Mouse (Mus musculus): ENCODE measurements at regions not wholly inside any gene's neighbourhood (a gene's known extent, or its start where the extent isn't known, plus 50 kb on each side); places are given as distances from the start of the nearest gene placed in this dataset.

DNA sequence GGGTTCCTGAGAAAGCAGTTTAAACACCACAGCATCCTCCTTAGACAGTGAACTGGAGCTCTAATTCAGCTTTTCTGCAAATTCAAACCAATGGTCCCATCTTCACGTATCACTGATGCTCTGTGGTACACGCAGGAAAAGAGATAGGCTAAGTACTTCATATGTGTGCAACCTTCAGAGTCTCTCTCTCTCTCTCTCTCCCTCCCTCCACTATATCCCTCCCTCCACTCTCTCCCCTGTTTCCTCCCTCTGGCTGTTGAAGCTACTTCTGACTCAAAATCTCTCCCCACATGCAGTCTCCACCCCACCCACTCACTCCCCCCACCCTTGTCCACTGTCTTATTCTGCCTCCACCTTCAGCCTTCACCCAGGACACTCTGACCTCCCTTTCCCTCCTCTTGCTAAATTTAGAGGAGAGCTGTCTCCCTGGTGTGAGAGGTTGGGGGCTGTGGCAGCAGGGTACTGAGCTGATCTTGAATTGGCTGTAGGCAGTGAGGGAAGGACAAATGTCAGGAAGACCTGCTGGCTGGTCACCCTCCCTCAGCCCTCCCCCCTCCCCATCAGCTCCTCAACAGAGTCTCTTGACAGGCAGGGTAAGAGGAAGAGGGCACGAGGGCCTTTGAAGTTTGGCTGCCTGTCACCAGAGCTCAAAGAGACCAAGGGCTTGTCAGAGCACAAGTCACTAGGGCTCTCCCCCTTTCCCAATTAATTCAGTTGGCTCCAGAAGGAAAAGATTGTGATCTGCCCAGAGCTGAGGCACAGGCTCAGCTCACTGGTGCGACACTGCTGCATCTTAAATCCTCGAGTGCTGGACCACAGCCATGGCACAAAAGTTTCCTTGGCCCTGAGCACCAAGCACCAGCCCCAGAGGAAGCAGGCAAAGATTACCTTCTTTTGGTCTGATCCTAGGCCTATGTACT, 227.9 kb upstream of the Apob start:
- Histone ChIP-seq H3K36me3 (ENCODE audit: control insufficient read depth, insufficient read depth, low read length) (no peaks in the 10 kb centered on the region), H3K4me2 (ENCODE audit: low read depth, low read length) (no peak overlapping the region), H3K9me3 (ENCODE audit: control insufficient read depth, low read length) (no peaks in the 10 kb centered on the region), H3K27me3 (replicated peaks; ENCODE audit: control insufficient read depth, insufficient read depth, low read length) (no peaks in the 10 kb centered on the region), H3K4me1 (ENCODE audit: control insufficient read depth, insufficient read depth, low read length) (no peaks in the 10 kb centered on the region; the same call in 1 of the 2 replicates), H3K27ac (ENCODE audit: low read length) (no peak overlapping the region), H3K4me3 (ENCODE audit: low read length) (no peak overlapping the region), H3K9ac (ENCODE audit: low read depth, low read length) (no peak overlapping the region)
- 48% methylated on average over 5 of the region's 5 CpGs for WGBS
- ATAC-seq, result no peak

DNA sequence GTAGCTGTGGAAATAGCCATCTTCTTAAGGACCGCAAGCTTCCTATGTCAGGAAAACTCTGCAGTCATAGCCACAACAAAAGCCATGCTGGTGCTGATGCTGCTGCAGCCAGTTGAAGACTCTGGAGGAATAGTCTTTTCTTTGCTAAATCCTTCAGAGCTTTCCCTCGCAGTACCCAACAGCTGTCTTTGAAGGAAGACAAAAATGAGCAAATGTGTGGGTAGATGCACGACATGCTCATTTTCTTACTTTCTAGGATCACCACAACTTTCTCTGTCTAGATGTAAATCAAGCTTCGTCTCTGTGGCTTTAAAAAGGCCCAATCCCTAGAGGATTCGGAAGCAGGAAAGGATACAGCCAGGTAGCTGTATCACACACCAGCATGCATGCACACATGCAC, 222.6 kb upstream of the Apob start:
- Histone ChIP-seq H3K27me3 (replicated peaks; ENCODE audit: control insufficient read depth, insufficient read depth, low read length) (no peaks in the 10 kb centered on the region), H3K9ac (ENCODE audit: low read depth, low read length) (no peak overlapping the region), H3K36me3 (ENCODE audit: control insufficient read depth, insufficient read depth, low read length) (no peaks in the 10 kb centered on the region), H3K4me3 (ENCODE audit: low read length) (no peak overlapping the region), H3K4me2 (ENCODE audit: low read depth, low read length) (no peak overlapping the region), H3K9me3 (ENCODE audit: control insufficient read depth, low read length) (no peaks in the 10 kb centered on the region), H3K27ac (ENCODE audit: low read length) (no peak overlapping the region), H3K4me1 (ENCODE audit: control insufficient read depth, insufficient read depth, low read length) (no peaks in the 10 kb centered on the region)
- ATAC-seq, result no peak
- WGBS, result 84% methylated on average over 5 of the region's 5 CpGs

DNA sequence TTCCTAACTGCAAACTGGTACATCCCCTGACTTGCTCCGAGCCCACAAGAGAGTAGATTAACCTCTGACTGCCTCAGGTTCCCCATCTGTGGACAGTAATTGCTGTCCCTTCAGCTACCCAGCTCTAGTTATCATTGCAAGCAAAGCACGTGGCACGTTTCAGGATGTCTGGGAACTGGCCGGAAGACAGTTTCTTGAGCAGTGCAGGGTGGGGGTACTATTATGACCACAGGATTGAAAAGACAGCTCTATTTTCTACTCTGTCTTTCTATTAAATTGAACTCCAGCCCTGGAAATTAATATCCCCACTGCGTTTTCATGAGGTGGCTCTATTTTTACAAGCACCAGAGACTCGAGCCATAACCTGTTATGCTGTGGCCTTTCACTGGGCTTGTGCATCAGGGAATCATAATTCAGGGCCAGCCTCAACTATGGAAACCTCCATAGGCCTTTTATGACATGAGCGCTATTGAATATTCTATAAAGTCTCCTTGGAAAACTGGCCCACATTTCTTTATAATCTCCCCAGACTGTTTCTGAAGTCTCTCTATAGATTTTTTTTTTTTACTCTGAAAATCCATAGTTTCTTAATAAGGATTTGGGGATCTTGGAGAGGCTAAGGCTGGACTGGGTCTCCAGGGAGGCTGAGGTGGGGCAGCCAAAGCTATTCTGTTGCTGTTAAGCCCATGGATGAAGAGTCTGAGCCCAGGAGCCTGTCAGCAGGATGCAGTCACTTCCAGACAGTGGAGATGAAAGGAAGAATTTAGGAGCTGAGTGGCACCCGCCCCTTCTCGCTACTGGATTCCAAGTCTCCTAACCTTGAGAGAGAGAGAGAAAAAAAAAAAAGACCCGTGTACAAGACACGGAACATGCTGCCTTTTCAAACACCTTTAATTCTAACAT, 212.4 kb upstream of the Apob start:
- H3K4me2 ChIP-seq (ENCODE audit: low read depth, low read length), result no peak overlapping the region
- no peaks in the 10 kb centered on the region for H3K27me3 ChIP-seq (replicated peaks; ENCODE audit: control insufficient read depth, insufficient read depth, low read length)
- ATAC-seq, result no peak
- H3K9me3 ChIP-seq (ENCODE audit: control insufficient read depth, low read length), result no peaks in the 10 kb centered on the region
- no peaks in the 10 kb centered on the region for H3K36me3 ChIP-seq (ENCODE audit: control insufficient read depth, insufficient read depth, low read length)
- no peaks in the 10 kb centered on the region for H3K4me1 ChIP-seq (ENCODE audit: control insufficient read depth, insufficient read depth, low read length)
- WGBS, result 87% methylated on average over 11 of the region's 11 CpGs
- no peak overlapping the region for H3K9ac ChIP-seq (ENCODE audit: low read depth, low read length)
- H3K27ac ChIP-seq (ENCODE audit: low read length), result no peak overlapping the region
- H3K4me3 ChIP-seq (ENCODE audit: low read length), result no peak overlapping the region

DNA sequence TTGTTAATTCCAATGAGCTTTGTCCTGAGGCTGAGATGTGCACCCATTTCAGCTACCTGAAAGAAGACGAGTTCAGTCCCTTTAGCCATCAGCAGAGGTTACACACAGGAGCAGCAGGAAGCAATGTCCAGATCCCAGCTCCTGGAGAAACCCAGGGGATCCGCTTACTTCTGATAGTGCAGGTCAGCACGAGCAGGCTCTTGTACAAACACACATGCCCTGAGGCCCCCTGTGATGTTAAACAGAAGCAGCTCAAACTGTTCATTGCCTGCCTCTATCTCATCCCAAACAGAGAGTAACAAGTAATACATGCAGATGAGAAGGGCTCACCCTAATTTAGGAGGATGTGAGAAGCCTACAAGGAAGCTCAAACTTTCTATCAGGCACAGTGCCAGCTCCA, 203.3 kb upstream of the Apob start:
- Histone ChIP-seq H3K36me3 (ENCODE audit: control insufficient read depth, insufficient read depth, low read length) (no peaks in the 10 kb centered on the region), H3K9ac (ENCODE audit: low read depth, low read length) (no peak overlapping the region), H3K27me3 (replicated peaks; ENCODE audit: control insufficient read depth, insufficient read depth, low read length) (no peaks in the 10 kb centered on the region), H3K9me3 (ENCODE audit: control insufficient read depth, low read length) (no peaks in the 10 kb centered on the region), H3K4me3 (ENCODE audit: low read length) (no peak overlapping the region), H3K27ac (ENCODE audit: low read length) (no peak overlapping the region), H3K4me1 (ENCODE audit: control insufficient read depth, insufficient read depth, low read length) (no peaks in the 10 kb centered on the region), H3K4me2 (ENCODE audit: low read depth, low read length) (no peak overlapping the region)
- ATAC-seq, result no peak
- 23% methylated on average over 3 of the region's 3 CpGs for WGBS

DNA sequence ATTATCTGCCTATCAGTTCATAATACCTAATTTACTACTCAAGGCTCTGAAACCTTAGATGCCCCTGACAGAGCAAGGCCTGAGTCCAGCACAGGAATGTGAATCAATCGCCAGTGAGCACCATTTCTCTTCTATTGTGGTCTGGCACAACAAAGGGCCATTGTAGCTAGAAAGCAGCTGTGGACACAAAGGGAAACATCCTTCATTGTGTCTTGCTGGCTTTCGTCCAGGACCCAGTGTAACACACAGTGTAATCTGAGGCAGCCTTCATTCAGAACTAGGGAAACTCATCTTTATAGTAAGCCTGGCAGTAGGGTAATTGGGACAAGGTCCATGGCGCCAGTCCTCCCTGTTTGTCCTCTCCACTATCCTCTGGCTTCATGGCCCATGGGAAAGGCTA, 201.1 kb upstream of the Apob start:
- no peaks in the 10 kb centered on the region for H3K36me3 ChIP-seq (ENCODE audit: control insufficient read depth, insufficient read depth, low read length)
- WGBS, result 77% methylated on average over 3 of the region's 3 CpGs
- no peak for ATAC-seq

DNA sequence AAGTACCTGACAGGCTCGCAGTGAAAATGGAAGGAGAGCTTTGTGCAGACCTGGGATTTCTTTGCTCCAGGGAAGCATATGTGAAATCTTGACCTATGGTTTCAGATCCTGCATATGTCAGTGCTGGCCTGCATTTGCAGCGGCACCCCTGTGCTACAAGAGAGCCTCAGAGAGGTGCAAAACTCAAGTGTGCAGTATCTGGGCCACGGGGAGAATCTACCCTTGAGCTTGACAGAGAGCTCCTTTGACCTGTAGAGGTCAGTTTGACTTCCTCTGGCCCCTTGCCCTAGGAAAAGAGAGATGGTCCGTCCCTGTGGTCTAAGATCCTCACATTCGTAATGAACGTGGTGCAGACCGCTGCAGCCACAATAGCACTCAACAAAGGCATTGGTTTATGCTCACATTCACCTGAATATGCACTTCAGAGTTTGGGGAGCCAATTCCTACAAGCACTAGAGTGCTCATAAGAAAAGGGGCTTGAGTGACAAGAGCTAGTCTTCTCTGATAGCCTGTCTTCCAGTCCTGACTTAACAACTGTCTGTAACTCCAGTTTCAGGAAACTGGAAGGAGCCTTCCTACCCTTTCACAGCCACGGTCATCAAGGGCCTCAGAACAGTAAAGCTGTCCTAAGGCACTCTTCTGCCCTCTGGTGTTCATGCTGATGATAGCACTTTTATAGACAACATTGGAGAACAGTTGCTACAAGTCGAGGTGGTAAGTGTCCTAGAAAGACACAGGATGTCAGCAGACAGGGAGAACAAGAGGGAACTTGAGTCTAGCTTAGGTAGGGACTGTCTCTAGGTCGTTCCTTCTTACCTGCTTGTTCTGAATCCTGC, 200.0 kb upstream of the Apob start:
- Histone ChIP-seq H3K4me3 (ENCODE audit: low read length) (no peak overlapping the region), H3K4me1 (ENCODE audit: control insufficient read depth, insufficient read depth, low read length) (no peaks in the 10 kb centered on the region), H3K9ac (ENCODE audit: low read depth, low read length) (no peak overlapping the region), H3K27ac (ENCODE audit: low read length) (no peak overlapping the region), H3K36me3 (ENCODE audit: control insufficient read depth, insufficient read depth, low read length) (no peaks in the 10 kb centered on the region), H3K4me2 (ENCODE audit: low read depth, low read length) (no peak overlapping the region), H3K9me3 (ENCODE audit: control insufficient read depth, low read length) (no peaks in the 10 kb centered on the region), H3K27me3 (replicated peaks; ENCODE audit: control insufficient read depth, insufficient read depth, low read length) (no peaks in the 10 kb centered on the region)
- peak; percentile 84 for ATAC-seq
- WGBS, result 55% methylated on average over 10 of the region's 10 CpGs

More for the DNA sequence above, 201.1 kb upstream of the Apob start:
- H3K9ac ChIP-seq (ENCODE audit: low read depth, low read length), result no peak overlapping the region
- H3K9me3 ChIP-seq (ENCODE audit: control insufficient read depth, low read length), result no peaks in the 10 kb centered on the region
- no peaks in the 10 kb centered on the region for H3K27me3 ChIP-seq (replicated peaks; ENCODE audit: control insufficient read depth, insufficient read depth, low read length)
- H3K4me2 ChIP-seq (ENCODE audit: low read depth, low read length), result no peak overlapping the region
- no peak overlapping the region for H3K4me3 ChIP-seq (ENCODE audit: low read length)
- no peaks in the 10 kb centered on the region for H3K4me1 ChIP-seq (ENCODE audit: control insufficient read depth, insufficient read depth, low read length)
- H3K27ac ChIP-seq (ENCODE audit: low read length), result no peak overlapping the region

DNA sequence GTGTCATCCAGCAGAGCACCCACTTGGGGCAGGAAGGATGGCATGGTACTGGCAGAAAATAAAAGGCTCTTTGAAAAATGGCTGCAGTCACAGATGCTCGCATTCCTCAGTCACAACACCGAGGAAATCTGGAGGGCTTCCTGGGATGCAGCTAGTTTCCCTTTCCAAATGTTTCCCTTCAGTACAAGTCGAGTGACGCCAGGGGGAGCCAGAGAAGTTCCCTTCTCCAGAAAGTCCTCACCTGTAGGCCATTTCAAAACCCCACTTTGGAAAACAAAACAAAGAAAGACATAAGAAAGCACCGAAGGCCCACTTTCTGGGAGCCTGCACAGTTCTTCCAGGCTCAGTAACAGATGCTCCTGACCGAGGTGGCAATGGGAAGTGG, 199.4 kb upstream of the Apob start:
- no peaks in the 10 kb centered on the region for H3K36me3 ChIP-seq (ENCODE audit: control insufficient read depth, insufficient read depth, low read length)
- no peak overlapping the region for H3K9ac ChIP-seq (ENCODE audit: low read depth, low read length)
- no peak overlapping the region for H3K4me3 ChIP-seq (ENCODE audit: low read length)
- H3K4me2 ChIP-seq (ENCODE audit: low read depth, low read length), result no peak overlapping the region
- no peaks in the 10 kb centered on the region for H3K27me3 ChIP-seq (replicated peaks; ENCODE audit: control insufficient read depth, insufficient read depth, low read length)
- 36% methylated on average over 6 of the region's 6 CpGs for WGBS
- no peak overlapping the region for H3K27ac ChIP-seq (ENCODE audit: low read length)
- ATAC-seq, result peak; percentile 38; the same call in 1 of the 2 replicates
- no peaks in the 10 kb centered on the region for H3K4me1 ChIP-seq (ENCODE audit: control insufficient read depth, insufficient read depth, low read length)
- no peaks in the 10 kb centered on the region for H3K9me3 ChIP-seq (ENCODE audit: control insufficient read depth, low read length)

DNA sequence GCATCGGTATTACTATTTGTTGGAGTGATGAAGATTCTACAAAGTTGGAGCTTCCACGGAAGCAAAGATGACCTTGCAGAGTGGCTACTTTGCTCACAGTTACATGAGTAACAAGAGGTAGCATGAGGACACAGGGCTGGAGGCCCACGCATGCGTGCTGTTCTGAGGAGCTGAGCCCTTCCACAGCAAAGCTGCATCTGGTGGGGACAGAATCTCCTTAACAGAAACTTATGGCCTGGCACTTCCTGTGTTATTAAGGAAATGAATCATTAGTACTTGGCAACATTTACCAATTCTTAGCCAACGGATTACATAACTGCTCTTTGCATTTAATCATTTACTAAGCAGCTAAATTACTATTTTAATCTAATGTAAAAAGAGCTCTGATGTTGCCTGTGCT, 160.8 kb upstream of the Apob start:
- WGBS, result 62% methylated on average over 5 of the region's 5 CpGs

More for the DNA sequence above, 160.8 kb upstream of the Apob start:
- Histone ChIP-seq H3K9me3 (ENCODE audit: control insufficient read depth, low read length) (no peaks in the 10 kb centered on the region), H3K4me2 (ENCODE audit: low read depth, low read length) (no peak overlapping the region), H3K27ac (ENCODE audit: low read length) (no peak overlapping the region), H3K4me3 (ENCODE audit: low read length) (no peak overlapping the region), H3K36me3 (ENCODE audit: control insufficient read depth, insufficient read depth, low read length) (no peaks in the 10 kb centered on the region), H3K4me1 (ENCODE audit: control insufficient read depth, insufficient read depth, low read length) (0 out of 2 replicates have a peak, but pooled peaks cover 2% of the 10 kb centered on the region), H3K9ac (ENCODE audit: low read depth, low read length) (no peak overlapping the region), H3K27me3 (replicated peaks; ENCODE audit: control insufficient read depth, insufficient read depth, low read length) (no peaks in the 10 kb centered on the region)
- ATAC-seq, result no peak
